Mouse (Mus musculus): ENCODE measurements around the gene Gmds. TPM values are rescaled to one million over a fixed set of nuclear protein-coding genes. Genes with fewer than 3 reads are reported as not detected.

The Gmds gene
- total RNA-seq, 2 experiments from 2014 or later: 21.5 to 23.6 TPM

- no peak for ATAC-seq (replicated peaks; ENCODE audit: poor library complexity, severe bottlenecking)
Measured at GRCm38 (mm10) chr13:31968272-31968671, 370.3 kb downstream of the Gmds start.

- ATAC-seq (replicated peaks; ENCODE audit: poor library complexity, severe bottlenecking): no peak
Measured at GRCm38 (mm10) chr13:31966931-31967532, 371.5 kb downstream of the Gmds start.

- no peak for ATAC-seq (replicated peaks; ENCODE audit: poor library complexity, severe bottlenecking)
Measured at GRCm38 (mm10) chr13:31960514-31960913, 378.0 kb downstream of the Gmds start.

GRCm38 (mm10) chr13:31958346-31959335 is 379.9 kb downstream of the Gmds start:
- no peak for ATAC-seq (replicated peaks; ENCODE audit: poor library complexity, severe bottlenecking)

GRCm38 (mm10) chr13:31956584-31956983 is 382.0 kb downstream of the Gmds start:
- peak; percentile 70; the same call in 1 of the 2 replicates for ATAC-seq (replicated peaks; ENCODE audit: poor library complexity, severe bottlenecking)

- no peak for ATAC-seq (replicated peaks; ENCODE audit: poor library complexity, severe bottlenecking)
Measured at GRCm38 (mm10) chr13:31956112-31956511, 382.4 kb downstream of the Gmds start.

GRCm38 (mm10) chr13:31955171-31955570 is 383.4 kb downstream of the Gmds start:
- no peak for ATAC-seq (replicated peaks; ENCODE audit: poor library complexity, severe bottlenecking)

- ATAC-seq (replicated peaks; ENCODE audit: poor library complexity, severe bottlenecking): no peak
Measured at GRCm38 (mm10) chr13:31944676-31945210, 393.8 kb downstream of the Gmds start.

- ATAC-seq (replicated peaks; ENCODE audit: poor library complexity, severe bottlenecking): no peak
Measured at GRCm38 (mm10) chr13:31943482-31944275, 394.9 kb downstream of the Gmds start.

GRCm38 (mm10) chr13:31929299-31929698 is 409.2 kb downstream of the Gmds start:
- ATAC-seq (replicated peaks; ENCODE audit: poor library complexity, severe bottlenecking): no peak

- no peak for ATAC-seq (replicated peaks; ENCODE audit: poor library complexity, severe bottlenecking)
Measured at GRCm38 (mm10) chr13:31926599-31926998, 411.9 kb downstream of the Gmds start.

- no peak for ATAC-seq (replicated peaks; ENCODE audit: poor library complexity, severe bottlenecking)
Measured at GRCm38 (mm10) chr13:31924506-31924905, 414.0 kb downstream of the Gmds start.

GRCm38 (mm10) chr13:31919716-31920115 is 418.8 kb downstream of the Gmds start:
- no peak for ATAC-seq (replicated peaks; ENCODE audit: poor library complexity, severe bottlenecking)

- no peak for ATAC-seq (replicated peaks; ENCODE audit: poor library complexity, severe bottlenecking)
Measured at GRCm38 (mm10) chr13:31917387-31917786, 421.2 kb downstream of the Gmds start.

GRCm38 (mm10) chr13:31915748-31916147 is 422.8 kb downstream of the Gmds start:
- no peak for ATAC-seq (replicated peaks; ENCODE audit: poor library complexity, severe bottlenecking)

- ATAC-seq (replicated peaks; ENCODE audit: poor library complexity, severe bottlenecking): no peak
Measured at GRCm38 (mm10) chr13:31914901-31915587, 423.5 kb downstream of the Gmds start.

- ATAC-seq (replicated peaks; ENCODE audit: poor library complexity, severe bottlenecking): no peak
Measured at GRCm38 (mm10) chr13:31911956-31912355, 426.6 kb downstream of the Gmds start.

- no peak for ATAC-seq (replicated peaks; ENCODE audit: poor library complexity, severe bottlenecking)
Measured at GRCm38 (mm10) chr13:31911362-31911761, 427.2 kb downstream of the Gmds start.

GRCm38 (mm10) chr13:31909031-31909430 is 429.5 kb downstream of the Gmds start:
- no peak for ATAC-seq (replicated peaks; ENCODE audit: poor library complexity, severe bottlenecking)

- no peak for ATAC-seq (replicated peaks; ENCODE audit: poor library complexity, severe bottlenecking)
Measured at GRCm38 (mm10) chr13:31906514-31906913, 432.0 kb downstream of the Gmds start.

Measured in granulocyte monocyte progenitor cell, adult 5-6 weeks (primary cell).